Mouse (Mus musculus) ES-E14 (cell line): ENCODE measurements around the gene Cyp2d11. TPM values are rescaled to one million over a fixed set of nuclear protein-coding genes. Genes with fewer than 3 reads are reported as not detected.

Experiments used
- DNase-seq: peaks from one replicate; pipeline ENCODE4 v3.0.0-alpha.2; 2013; ENCODE audit warnings: low read depth, low spot score
- H3K27ac ChIP-seq: 2 replicates; pipeline ENCODE4 v1.5.1; 2012; ENCODE audit warnings: low read depth, mild to moderate bottlenecking, low read length, moderate library complexity, mixed read lengths; ENCODE audit not compliant: poor library complexity, insufficient read depth, severe bottlenecking
- H3K36me3 ChIP-seq: 2 replicates; pipeline ENCODE4 v1.6.1; 2012; ENCODE audit warnings: mild to moderate bottlenecking, low read length, moderate library complexity, mixed read lengths; ENCODE audit not compliant: control insufficient read depth, poor library complexity, insufficient read depth, severe bottlenecking
- H3K4me1 ChIP-seq, 2 experiments: fragments of 150-350 bp in 1 of 2; sonication (generic) in 1 of 2; 2 replicates each; pipeline ENCODE4 v1.6.1; 2012; ENCODE audit warnings: low read length in 2 of 2, mild to moderate bottlenecking in 1 of 2, mixed read lengths in 1 of 2; ENCODE audit not compliant: control insufficient read depth in 2 of 2, insufficient read depth in 2 of 2, poor library complexity in 1 of 2
- H3K4me3 ChIP-seq, 2 experiments: fragments of 150-350 bp in 1 of 2; sonication (generic) in 1 of 2; 2 replicates each; pipeline ENCODE4 v1.5.1; 2012; ENCODE audit warnings: low read length in 2 of 2, low read depth in 1 of 2, mild to moderate bottlenecking in 1 of 2, mixed read lengths in 1 of 2; ENCODE audit not compliant: insufficient read depth in 1 of 2, poor library complexity in 1 of 2, severe bottlenecking in 1 of 2
- H3K9ac ChIP-seq: 2 replicates; pipeline ENCODE4 v1.6.1; 2012; ENCODE audit warnings: low read depth, mild to moderate bottlenecking, low read length, mixed read lengths; ENCODE audit not compliant: poor library complexity, insufficient read depth, severe bottlenecking
- H3K9me3 ChIP-seq: fragments of 150-350 bp; sonication (generic); 2 replicates; pipeline ENCODE4 v1.6.1; 2012; ENCODE audit warnings: low read depth, mild to moderate bottlenecking, low read length; ENCODE audit not compliant: control insufficient read depth, insufficient read depth
- CHD2 ChIP-seq: IDR thresholded peaks from 2 replicates; pipeline ENCODE4 v1.6.1; 2014; ENCODE audit warnings: mild to moderate bottlenecking, low read depth, low read length, inconsistent platforms
- HCFC1 ChIP-seq: IDR thresholded peaks from 2 replicates; pipeline ENCODE4 v1.6.1; 2012; ENCODE audit warnings: low read length, inconsistent platforms, borderline replicate concordance; ENCODE audit not compliant: insufficient read depth
- MAFK ChIP-seq: IDR thresholded peaks from 2 replicates; pipeline ENCODE4 v1.6.1; 2014; ENCODE audit warnings: mild to moderate bottlenecking, low read depth, low read length, inconsistent platforms; ENCODE audit not compliant: insufficient read depth
- ZC3H11A ChIP-seq: IDR thresholded peaks from 2 replicates; pipeline ENCODE4 v1.6.1; 2012; ENCODE audit warnings: low read depth, mild to moderate bottlenecking, inconsistent platforms, low read length, borderline replicate concordance
- ZNF384 ChIP-seq: IDR thresholded peaks from 2 replicates; pipeline ENCODE4 v1.6.1; 2012; ENCODE audit warnings: low read depth, low read length, inconsistent platforms
- in situ Hi-C, 2 experiments: fragments of 600-800 bp; cut with MboI; formaldehyde crosslinking; loops; one replicate each; pipeline ENCODE4 v1.15.1; 2025; ENCODE audit warnings: low sequenced_read_pairs in 2 of 2, inconsistent platforms in 1 of 2; ENCODE audit not compliant: unreplicated experiment in 2 of 2
- total RNA-seq: library from RNA; depleted of rRNA; stranded (reverse); fragments of 300-350 nt; gene quantifications from 2 replicates; pipeline ENCODE4 v1.2.3, GENCODE M21; 2012

The Cyp2d11 gene
- total RNA-seq, 1 experiment: not detected

GRCm38 (mm10) chr15:82416797-82417789 lies 23.3 kb upstream of the Cyp2d11 start:
- peak overlapping the region; percentile 33 to 58; a peak in 3 of 4 replicates for H3K4me3 ChIP-seq
- no peak overlapping the region for H3K27ac ChIP-seq
- H3K9ac ChIP-seq: no peak overlapping the region

DNA sequence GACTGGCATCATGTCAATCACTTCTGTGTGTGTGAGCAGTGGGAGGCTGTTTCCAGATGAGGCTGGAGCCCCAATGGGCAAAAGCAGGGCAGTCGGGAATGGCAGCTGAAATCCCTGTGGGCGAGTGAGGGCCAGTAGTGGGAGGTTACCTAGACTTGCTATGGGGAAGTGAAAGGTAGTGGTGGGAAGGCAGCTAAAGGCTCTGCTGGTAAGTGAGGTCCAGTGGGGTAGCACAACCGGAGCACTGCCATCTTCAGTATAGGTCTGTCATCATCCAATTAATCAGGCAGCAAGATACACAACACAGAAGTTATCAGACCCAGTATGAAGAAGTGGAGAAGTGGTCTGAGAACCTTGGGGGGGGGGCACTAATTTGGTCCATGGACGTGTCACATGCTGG lies 13.7 kb upstream of the Cyp2d11 start:
- no peaks in the 10 kb centered on the region for H3K36me3 ChIP-seq
- H3K4me1 ChIP-seq: no peaks in the 10 kb centered on the region
- in situ Hi-C loops: no loop called here
- no peak for DNase-seq
- no peak overlapping the region for H3K27ac ChIP-seq
- H3K9ac ChIP-seq: no peak overlapping the region
- H3K9me3 ChIP-seq: no peaks in the 10 kb centered on the region
- TF ChIP-seq ZNF384 (no peak), CHD2 (no peak), HCFC1 (no peak), ZC3H11A (no peak), MAFK (no peak)
- H3K4me3 ChIP-seq: no peak overlapping the region

More at GRCm38 (mm10) chr15:82416797-82417789, 23.3 kb upstream of the Cyp2d11 start:
- Histone ChIP-seq H3K36me3 (no peaks in the 10 kb centered on the region), H3K9me3 (no peaks in the 10 kb centered on the region), H3K4me1 (no peaks in the 10 kb centered on the region)
- TF ChIP-seq HCFC1: no peak
- TF ChIP-seq ZNF384: no peak
- TF ChIP-seq CHD2: no peak
- no peak for TF ChIP-seq ZC3H11A
- no peak for TF ChIP-seq MAFK
- in situ Hi-C loops: no loop called here
- DNase-seq: peak; percentile 8

DNA sequence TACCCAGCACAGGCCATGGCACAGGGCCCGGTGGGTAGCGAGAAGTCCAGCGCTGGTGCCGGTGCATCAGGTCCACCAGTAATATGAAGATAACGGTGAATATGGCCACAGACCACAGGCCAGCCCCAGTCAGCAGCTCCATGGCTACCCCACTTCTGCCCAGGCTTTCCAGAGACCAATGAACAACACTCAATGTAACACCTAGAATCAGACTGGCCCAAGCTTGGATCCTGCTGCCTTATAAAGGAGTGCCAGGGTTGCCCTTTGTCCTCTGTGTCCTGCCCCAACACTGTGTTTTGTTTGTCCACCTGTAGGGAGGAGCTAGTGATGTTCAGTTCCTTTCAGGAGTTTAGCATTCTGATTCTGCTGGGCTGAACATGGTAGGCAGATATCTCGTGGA lies 13.2 kb upstream of the Cyp2d11 start, which contains the start of gene Cyp2d10:
TSS of gene Cyp2d10 (minus strand) at position 215 of the 400 bp plus-strand sequence.
- no peak for DNase-seq
- Histone ChIP-seq H3K4me1 (no peaks in the 10 kb centered on the region), H3K4me3 (no peak within 1 kb of the TSS), H3K27ac (no peak within 1 kb of the TSS), H3K36me3 (no peaks in the 10 kb centered on the region), H3K9me3 (no peaks in the 10 kb centered on the region), H3K9ac (no peak within 1 kb of the TSS)
- in situ Hi-C loops: no loop called here
- TF ChIP-seq ZC3H11A (no peak), HCFC1 (no peak), ZNF384 (no peak), MAFK (no peak), CHD2 (no peak)

GRCm38 (mm10) chr15:82404163-82404562 lies 10.3 kb upstream of the Cyp2d11 start:
- H3K9me3 ChIP-seq: no peaks in the 10 kb centered on the region
- H3K4me1 ChIP-seq: no peaks in the 10 kb centered on the region
- no peaks in the 10 kb centered on the region for H3K36me3 ChIP-seq
- H3K4me3 ChIP-seq: no peak overlapping the region
- in situ Hi-C loops: no loop called here
- TF ChIP-seq HCFC1 (no peak), ZC3H11A (no peak), ZNF384 (no peak), MAFK (no peak), CHD2 (no peak)
- no peak for DNase-seq
- H3K9ac ChIP-seq: no peak overlapping the region
- H3K27ac ChIP-seq: no peak overlapping the region
